Mouse (Mus musculus) liver, embryonic 14.5 days (tissue): ENCODE measurements around the gene Dand5. TPM values are rescaled to one million over a fixed set of nuclear protein-coding genes. Genes with fewer than 3 reads are reported as not detected.

Experiments used
- ATAC-seq: fragments of 200-750 bp; cut with Nextera tagmentation; 2 replicates; pipeline ENCODE4 v1.8.0; 2017; ENCODE audit warnings: moderate number of reproducible peaks, mild to moderate bottlenecking, moderate library complexity; ENCODE audit not compliant: insufficient read depth
- DNase-seq, 3 experiments: peaks; one replicate each; pipeline ENCODE4 v3.0.0-alpha.2; 2012 to 2013; ENCODE audit warnings: low read depth in 3 of 3, low spot score in 3 of 3
- H3K27ac ChIP-seq: fragments of 300-500 bp; sonication (generic); 2 replicates; pipeline ENCODE4 v1.5.1; 2014; ENCODE audit warnings: moderate library complexity, mild to moderate bottlenecking, control low read depth, inconsistent platforms
- H3K27me3 ChIP-seq: fragments of 300-500 bp; sonication (generic); 2 replicates; pipeline ENCODE4 v1.6.1; 2014; ENCODE audit warnings: mild to moderate bottlenecking, low read length, moderate library complexity; ENCODE audit not compliant: control insufficient read depth, insufficient read depth
- H3K36me3 ChIP-seq: fragments of 300-500 bp; sonication (generic); replicated peaks from 2 replicates; pipeline ENCODE4 v1.6.1; 2014; ENCODE audit warnings: low read depth; ENCODE audit not compliant: control insufficient read depth, insufficient read depth
- H3K4me1 ChIP-seq, 2 experiments: fragments of 200-500 bp in 1 of 2; fragments of 300-500 bp in 1 of 2; sonication (generic) in 1 of 2; replicated peaks; 2 replicates each; pipeline ENCODE4 v1.6.1; 2012 to 2014; ENCODE audit warnings: antibody characterized with exemption in 1 of 2, inconsistent platforms in 1 of 2, low read length in 1 of 2; ENCODE audit not compliant: control insufficient read depth in 2 of 2, insufficient read depth in 2 of 2
- H3K4me2 ChIP-seq: fragments of 300-500 bp; sonication (generic); 2 replicates; pipeline ENCODE4 v1.6.1; 2014; ENCODE audit warnings: low read depth, mild to moderate bottlenecking, control low read depth, moderate library complexity
- H3K4me3 ChIP-seq, 2 experiments: fragments of 200-500 bp in 1 of 2; fragments of 300-500 bp in 1 of 2; sonication (generic) in 1 of 2; 2 replicates each; pipeline ENCODE4 v1.5.1; 2012 to 2014; ENCODE audit warnings: low read depth in 2 of 2, low read length in 2 of 2, mild to moderate bottlenecking in 2 of 2, control low read depth in 1 of 2, inconsistent platforms in 1 of 2, moderate library complexity in 1 of 2; ENCODE audit not compliant: insufficient read depth in 1 of 2
- H3K9ac ChIP-seq: fragments of 300-500 bp; sonication (generic); replicated peaks from 2 replicates; pipeline ENCODE4 v1.6.1; 2014; ENCODE audit warnings: mild to moderate bottlenecking, control low read depth, moderate library complexity
- H3K9me3 ChIP-seq: fragments of 300-500 bp; sonication (generic); 2 replicates; pipeline ENCODE4 v1.6.1; 2016; ENCODE audit warnings: low read length, mixed read lengths; ENCODE audit not compliant: control insufficient read depth
- CTCF ChIP-seq: IDR thresholded peaks from 2 replicates; pipeline ENCODE4 v1.5.1; 2016; ENCODE audit warnings: antibody characterized with exemption, low read depth, control low read depth
- EP300 ChIP-seq: IDR thresholded peaks from 2 replicates; pipeline ENCODE4 v1.6.1; 2016; ENCODE audit warnings: antibody characterized with exemption, low read depth
- WGBS: fragments of 180-500 bp; shearing (Covaris S2); extraction: QIAGEN DNeasy Blood & Tissue Kit; methylation state at CpG from one replicate; pipeline ENCODE4 v1.1.7; 2014; ENCODE audit not compliant: insufficient replicate concordance; 5-methylcytosine and 5-hydroxymethylcytosine counted together
- polyA plus RNA-seq, 2 experiments: library from polyadenylated mRNA; depleted of rRNA in 1 of 2; stranded (reverse) in 1 of 2; unstranded in 1 of 2; fragments of >200 nt; fragmentation: Nextera tagmentation in 1 of 2; extraction: Ambion mirVana in 1 of 2; gene quantifications; 2 replicates each; pipeline versions ENCODE4 v1.2.1 to v1.2.3; 2012 to 2014

Gene Dand5
- polyA plus RNA-seq (2012; rRNA removed) (1.9 TPM in 2 replicates), polyA plus RNA-seq (2014; fragmentation: Nextera tagmentation; extraction: Ambion mirVana) (2.5 and 2.7 TPM in 2 replicates)

DNA sequence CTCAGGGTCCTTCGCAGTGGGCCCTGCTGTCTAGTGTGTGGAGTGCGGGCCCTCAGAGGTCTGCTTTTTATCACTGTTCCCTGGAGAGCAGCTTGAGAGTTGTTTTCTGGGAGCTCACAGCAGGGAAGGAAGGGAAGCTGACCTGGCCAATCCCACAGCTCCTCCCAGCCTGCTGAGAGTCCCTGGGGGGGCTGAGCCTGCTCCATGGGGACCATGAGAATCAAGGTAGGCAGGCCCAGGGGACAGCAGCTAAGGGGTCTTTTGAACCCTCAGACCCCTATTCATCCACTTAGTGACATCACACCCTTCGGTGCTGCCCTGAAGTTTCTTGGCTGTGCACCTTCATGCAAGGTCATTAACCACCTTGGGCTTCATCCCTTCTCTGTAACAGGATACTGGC, at the start of gene Dand5:
Gene Dand5, minus strand, starts transcription at position 101 of the 400 bp plus-strand sequence.
- H3K27me3 ChIP-seq: no peaks in the 10 kb centered on the region
- no peak within 1 kb of the TSS for H3K27ac ChIP-seq
- DNase-seq (no peak), ATAC-seq (no peak)
- H3K4me2 ChIP-seq: no peak within 1 kb of the TSS
- no peak within 1 kb of the TSS for H3K4me3 ChIP-seq
- H3K9ac ChIP-seq: no peak within 1 kb of the TSS
- no peaks in the 10 kb centered on the region for H3K36me3 ChIP-seq
- H3K4me1 ChIP-seq: peaks cover 13 to 18% of the 10 kb centered on the region in 2 experiments
- TF ChIP-seq CTCF (no peak), EP300 (no peak)
- whole genome bisulfite sequencing: 63% methylated on average over 3 of the region's 3 CpGs
- H3K9me3 ChIP-seq: no peaks in the 10 kb centered on the region

DNA sequence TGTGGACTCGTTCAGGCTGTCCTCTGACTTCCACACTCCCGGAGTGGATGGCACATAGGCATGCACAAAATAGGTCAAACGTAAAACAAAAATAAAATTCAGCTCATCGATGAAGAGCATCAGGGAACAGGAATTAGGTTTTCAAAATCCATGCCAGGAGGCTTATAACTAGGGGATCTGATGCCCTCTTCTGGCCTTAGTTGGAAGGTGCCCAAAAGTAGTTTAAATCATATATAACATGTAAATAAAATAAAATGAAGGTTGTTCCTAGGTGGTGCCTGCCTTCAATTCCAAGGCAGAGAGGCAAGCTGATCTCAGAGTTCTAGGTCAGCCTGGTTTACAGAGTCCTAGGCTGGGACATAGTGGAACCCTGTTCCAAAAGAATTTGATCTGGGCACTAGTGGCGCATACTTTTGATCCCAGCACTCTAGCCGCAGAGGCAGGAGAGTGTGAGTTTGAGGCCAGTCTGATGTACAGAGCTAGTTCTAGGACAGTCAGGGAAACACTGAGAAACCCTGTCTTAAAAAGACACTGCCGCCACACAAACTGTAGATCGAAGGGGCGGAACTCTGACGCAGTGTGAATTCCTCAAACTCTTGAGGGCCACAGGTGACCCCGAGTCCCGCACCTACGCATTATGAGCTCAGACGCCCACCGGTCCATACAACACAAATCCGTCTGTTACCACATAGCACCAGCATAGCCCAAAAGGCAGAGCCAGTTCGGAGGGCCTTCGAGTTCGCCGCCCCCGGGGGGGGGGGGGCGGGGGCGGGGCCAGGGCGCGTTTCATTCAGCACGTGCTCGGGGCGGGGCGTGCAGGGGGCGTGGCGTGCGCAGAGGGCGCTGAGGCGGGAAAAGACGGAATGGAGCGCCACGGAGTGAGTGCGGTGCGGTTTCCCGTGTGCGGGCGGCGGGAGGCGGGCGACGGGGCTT, 49.0 kb upstream of the Dand5 start, which contains the start of gene Syce2:
Gene Syce2, plus strand, starts transcription at position 736 of the 933 bp plus-strand sequence.
- 7% methylated on average over 45 of the region's 46 CpGs for whole genome bisulfite sequencing
- no peaks in the 10 kb centered on the region for H3K9me3 ChIP-seq
- peak within 1 kb of the TSS; percentile 55 to 69 for H3K4me3 ChIP-seq
- peaks cover 17 to 25% of the 10 kb centered on the region in 2 experiments for H3K4me1 ChIP-seq
- H3K4me2 ChIP-seq: peak within 1 kb of the TSS; percentile 100
- H3K9ac ChIP-seq: peak within 1 kb of the TSS; percentile 78
- TF ChIP-seq EP300: no peak
- peak; percentile 73 for TF ChIP-seq CTCF
- DNase-seq (peak; percentile 67 to 68 (median 68)), ATAC-seq (peak; percentile 77)
- peak within 1 kb of the TSS; percentile 81 for H3K27ac ChIP-seq
- H3K27me3 ChIP-seq: no peaks in the 10 kb centered on the region
- H3K36me3 ChIP-seq: peaks cover 24% of the 10 kb centered on the region

- Histone ChIP-seq H3K4me1 (peaks cover 11 to 12% of the 10 kb centered on the region in 2 experiments), H3K27me3 (no peaks in the 10 kb centered on the region), H3K9ac (peak within 1 kb of the TSS; percentile 86), H3K4me2 (peak within 1 kb of the TSS; percentile 76), H3K36me3 (peaks cover 26% of the 10 kb centered on the region), H3K4me3 (peak within 1 kb of the TSS; percentile 82 to 85), H3K27ac (peak within 1 kb of the TSS; percentile 84), H3K9me3 (no peaks in the 10 kb centered on the region)
- ATAC-seq (peak; percentile 89), DNase-seq (peak; percentile 90 to 91 (median 91))
- WGBS: 0% methylated on average over 39 of the region's 39 CpGs
- TF ChIP-seq EP300: no peak
- TF ChIP-seq CTCF: no peak
Measured at GRCm38 (mm10) chr8:84856864-84857441, 34.3 kb upstream of the Dand5 start, which contains the start of gene Farsa. Gene Farsa, plus strand, starts transcription at chr8:84856989.

GRCm38 (mm10) chr8:84856434-84856833, 33.8 kb upstream of the Dand5 start:
- Histone ChIP-seq H3K36me3 (peaks cover 21% of the 10 kb centered on the region), H3K4me2 (peak overlapping the region; percentile 8; the same call in 1 of the 2 replicates), H3K9ac (no peak overlapping the region), H3K9me3 (no peaks in the 10 kb centered on the region), H3K4me1 (peaks cover 11 to 12% of the 10 kb centered on the region in 2 experiments), H3K27me3 (no peaks in the 10 kb centered on the region), H3K4me3 (peak overlapping the region in 1 of 2 experiments; percentile 85; a peak in 2 of 4 replicates), H3K27ac (no peak overlapping the region)
- TF ChIP-seq EP300 (no peak), CTCF (no peak)
- no peak for ATAC-seq
- WGBS: 90% methylated on average over 3 of the region's 3 CpGs
- DNase-seq: no peak
